Mouse (Mus musculus): ENCODE measurements at regions not wholly inside any gene's neighbourhood (a gene's known extent, or its start where the extent isn't known, plus 50 kb on each side); places are given as distances from the start of the nearest gene placed in this dataset.
"Not testable (repeated sequence)": the region's sequence is repeated elsewhere in the genome, so short reads cannot be mapped to it uniquely, and the experiment has no call there.

- Histone ChIP-seq H3K27me3 (ENCODE audit: control insufficient read depth, insufficient read depth, low read depth, low read length) (no peaks in the 10 kb centered on the region), H3K4me2 (ENCODE audit: low read depth, low read length) (no peak overlapping the region), H3K9ac (ENCODE audit: low read length) (no peak overlapping the region), H3K4me1 (replicated peaks; ENCODE audit: control insufficient read depth, insufficient read depth, low read length) (peaks cover 2% of the 10 kb centered on the region), H3K9me3 (ENCODE audit: control insufficient read depth, low read length) (peaks cover 3% of the 10 kb centered on the region; the same call in 1 of the 2 replicates), H3K36me3 (ENCODE audit: control insufficient read depth, insufficient read depth, low read length) (no peaks in the 10 kb centered on the region), H3K27ac (ENCODE audit: low read length) (no peak overlapping the region), H3K4me3 (ENCODE audit: low read length) (no peak overlapping the region)
- ATAC-seq (ENCODE audit: low read depth): no peak
- WGBS: 77% methylated on average over 3 of the region's 3 CpGs
These were observed 192.2 kb upstream of the Prok2 start for GRCm38 (mm10) chr6:99918351-99918750.

- Histone ChIP-seq H3K27me3 (ENCODE audit: control insufficient read depth, insufficient read depth, low read depth, low read length) (no peaks in the 10 kb centered on the region), H3K36me3 (ENCODE audit: control insufficient read depth, insufficient read depth, low read length) (no peaks in the 10 kb centered on the region), H3K27ac (ENCODE audit: low read length) (no peak overlapping the region), H3K4me1 (replicated peaks; ENCODE audit: control insufficient read depth, insufficient read depth, low read length) (peaks cover 12% of the 10 kb centered on the region), H3K9me3 (ENCODE audit: control insufficient read depth, low read length) (no peaks in the 10 kb centered on the region), H3K9ac (ENCODE audit: low read length) (no peak overlapping the region), H3K4me2 (ENCODE audit: low read depth, low read length) (no peak overlapping the region), H3K4me3 (ENCODE audit: low read length) (no peak overlapping the region)
- ATAC-seq (ENCODE audit: low read depth): no peak
- WGBS: 72% methylated on average over 7 of the region's 7 CpGs
These were observed 183.7 kb upstream of the Prok2 start for GRCm38 (mm10) chr6:99909921-99910320.

- no peak for ATAC-seq (ENCODE audit: low read depth)
- Histone ChIP-seq H3K4me2 (ENCODE audit: low read depth, low read length) (no peak overlapping the region), H3K9me3 (ENCODE audit: control insufficient read depth, low read length) (no peaks in the 10 kb centered on the region), H3K27me3 (ENCODE audit: control insufficient read depth, insufficient read depth, low read depth, low read length) (no peaks in the 10 kb centered on the region), H3K36me3 (ENCODE audit: control insufficient read depth, insufficient read depth, low read length) (no peaks in the 10 kb centered on the region), H3K4me1 (replicated peaks; ENCODE audit: control insufficient read depth, insufficient read depth, low read length) (peaks cover 12% of the 10 kb centered on the region), H3K4me3 (ENCODE audit: low read length) (no peak overlapping the region), H3K9ac (ENCODE audit: low read length) (no peak overlapping the region), H3K27ac (ENCODE audit: low read length) (no peak overlapping the region)
- 43% methylated on average over 7 of the region's 7 CpGs for WGBS
These were observed 183.3 kb upstream of the Prok2 start for GRCm38 (mm10) chr6:99909459-99909858.

- Histone ChIP-seq H3K4me1 (replicated peaks; ENCODE audit: control insufficient read depth, insufficient read depth, low read length) (peaks cover 17% of the 10 kb centered on the region), H3K36me3 (ENCODE audit: control insufficient read depth, insufficient read depth, low read length) (no peaks in the 10 kb centered on the region), H3K27ac (ENCODE audit: low read length) (no peak overlapping the region), H3K27me3 (ENCODE audit: control insufficient read depth, insufficient read depth, low read depth, low read length) (no peaks in the 10 kb centered on the region), H3K9me3 (ENCODE audit: control insufficient read depth, low read length) (no peaks in the 10 kb centered on the region), H3K4me2 (ENCODE audit: low read depth, low read length) (no peak overlapping the region), H3K9ac (ENCODE audit: low read length) (no peak overlapping the region), H3K4me3 (ENCODE audit: low read length) (no peak overlapping the region)
- ATAC-seq (ENCODE audit: low read depth): no peak
- 77% methylated on average over 3 of the region's 3 CpGs for WGBS
These were observed 181.9 kb upstream of the Prok2 start for GRCm38 (mm10) chr6:99908066-99908465.

- Histone ChIP-seq H3K27me3 (ENCODE audit: control insufficient read depth, insufficient read depth, low read depth, low read length) (no peaks in the 10 kb centered on the region), H3K4me3 (ENCODE audit: low read length) (no peak overlapping the region), H3K9ac (ENCODE audit: low read length) (no peak overlapping the region), H3K4me1 (replicated peaks; ENCODE audit: control insufficient read depth, insufficient read depth, low read length) (peaks cover 19% of the 10 kb centered on the region), H3K36me3 (ENCODE audit: control insufficient read depth, insufficient read depth, low read length) (no peaks in the 10 kb centered on the region), H3K4me2 (ENCODE audit: low read depth, low read length) (no peak overlapping the region), H3K27ac (ENCODE audit: low read length) (no peak overlapping the region), H3K9me3 (ENCODE audit: control insufficient read depth, low read length) (no peaks in the 10 kb centered on the region)
- peak; percentile 2; the same call in 1 of the 2 replicates for ATAC-seq (ENCODE audit: low read depth)
- WGBS: 48% methylated on average over 5 of the region's 5 CpGs
These were observed 179.0 kb upstream of the Prok2 start for GRCm38 (mm10) chr6:99905194-99905593.

- 34% methylated on average over 4 of the region's 4 CpGs for WGBS
These were observed 178.4 kb upstream of the Prok2 start for GRCm38 (mm10) chr6:99904607-99905006.

GRCm38 (mm10) chr6:99904044-99904443, 177.9 kb upstream of the Prok2 start:
- ATAC-seq (ENCODE audit: low read depth); H3K27me3 ChIP-seq (ENCODE audit: control insufficient read depth, insufficient read depth, low read depth, low read length); H3K9ac ChIP-seq (ENCODE audit: low read length): not testable (repeated sequence)

More at GRCm38 (mm10) chr6:99904607-99905006, 178.4 kb upstream of the Prok2 start:
- no peak overlapping the region for H3K4me2 ChIP-seq (ENCODE audit: low read depth, low read length)
- H3K27me3 ChIP-seq (ENCODE audit: control insufficient read depth, insufficient read depth, low read depth, low read length): no peaks in the 10 kb centered on the region
- H3K4me3 ChIP-seq (ENCODE audit: low read length): no peak overlapping the region
- peaks cover 16% of the 10 kb centered on the region for H3K4me1 ChIP-seq (replicated peaks; ENCODE audit: control insufficient read depth, insufficient read depth, low read length)
- peak; percentile 83 for ATAC-seq (ENCODE audit: low read depth)
- no peak overlapping the region for H3K9ac ChIP-seq (ENCODE audit: low read length)
- no peak overlapping the region for H3K27ac ChIP-seq (ENCODE audit: low read length)
- no peaks in the 10 kb centered on the region for H3K36me3 ChIP-seq (ENCODE audit: control insufficient read depth, insufficient read depth, low read length)
- H3K9me3 ChIP-seq (ENCODE audit: control insufficient read depth, low read length): no peaks in the 10 kb centered on the region

GRCm38 (mm10) chr6:99901564-99901963, 175.4 kb upstream of the Prok2 start:
- Histone ChIP-seq H3K9me3 (ENCODE audit: control insufficient read depth, low read length) (no peaks in the 10 kb centered on the region), H3K4me2 (ENCODE audit: low read depth, low read length) (no peak overlapping the region), H3K9ac (ENCODE audit: low read length) (no peak overlapping the region), H3K4me1 (replicated peaks; ENCODE audit: control insufficient read depth, insufficient read depth, low read length) (peaks cover 11% of the 10 kb centered on the region; the same call in 1 of the 2 replicates), H3K27ac (ENCODE audit: low read length) (no peak overlapping the region), H3K4me3 (ENCODE audit: low read length) (no peak overlapping the region), H3K36me3 (ENCODE audit: control insufficient read depth, insufficient read depth, low read length) (no peaks in the 10 kb centered on the region), H3K27me3 (ENCODE audit: control insufficient read depth, insufficient read depth, low read depth, low read length) (no peaks in the 10 kb centered on the region)
- WGBS: 81% methylated on average over 3 of the region's 3 CpGs
- ATAC-seq (ENCODE audit: low read depth): no peak

More at GRCm38 (mm10) chr6:99904044-99904443, 177.9 kb upstream of the Prok2 start:
- H3K4me2 ChIP-seq (ENCODE audit: low read depth, low read length); H3K36me3 ChIP-seq (ENCODE audit: control insufficient read depth, insufficient read depth, low read length); H3K9me3 ChIP-seq (ENCODE audit: control insufficient read depth, low read length); H3K4me3 ChIP-seq (ENCODE audit: low read length); H3K27ac ChIP-seq (ENCODE audit: low read length): not testable (repeated sequence)
- peaks cover 11% of the 10 kb centered on the region; the same call in 1 of the 2 replicates for H3K4me1 ChIP-seq (replicated peaks; ENCODE audit: control insufficient read depth, insufficient read depth, low read length)

GRCm38 (mm10) chr6:99901146-99901545, 175.0 kb upstream of the Prok2 start:
- no peak for ATAC-seq (ENCODE audit: low read depth)
- H3K4me3 ChIP-seq (ENCODE audit: low read length): no peak overlapping the region
- H3K4me1 ChIP-seq (replicated peaks; ENCODE audit: control insufficient read depth, insufficient read depth, low read length): peaks cover 11% of the 10 kb centered on the region; the same call in 1 of the 2 replicates
- no peak overlapping the region for H3K27ac ChIP-seq (ENCODE audit: low read length)
- H3K36me3 ChIP-seq (ENCODE audit: control insufficient read depth, insufficient read depth, low read length): no peaks in the 10 kb centered on the region
- H3K9me3 ChIP-seq (ENCODE audit: control insufficient read depth, low read length): no peaks in the 10 kb centered on the region
- H3K4me2 ChIP-seq (ENCODE audit: low read depth, low read length): no peak overlapping the region
- H3K9ac ChIP-seq (ENCODE audit: low read length): no peak overlapping the region
- no peaks in the 10 kb centered on the region for H3K27me3 ChIP-seq (ENCODE audit: control insufficient read depth, insufficient read depth, low read depth, low read length)
- 86% methylated on average over 5 of the region's 5 CpGs for WGBS

GRCm38 (mm10) chr6:99899704-99900103, 173.5 kb upstream of the Prok2 start:
- Histone ChIP-seq H3K4me2 (ENCODE audit: low read depth, low read length) (no peak overlapping the region), H3K9ac (ENCODE audit: low read length) (no peak overlapping the region), H3K4me1 (replicated peaks; ENCODE audit: control insufficient read depth, insufficient read depth, low read length) (peaks cover 8% of the 10 kb centered on the region; the same call in 1 of the 2 replicates), H3K4me3 (ENCODE audit: low read length) (no peak overlapping the region), H3K27ac (ENCODE audit: low read length) (no peak overlapping the region), H3K36me3 (ENCODE audit: control insufficient read depth, insufficient read depth, low read length) (no peaks in the 10 kb centered on the region), H3K27me3 (ENCODE audit: control insufficient read depth, insufficient read depth, low read depth, low read length) (no peaks in the 10 kb centered on the region), H3K9me3 (ENCODE audit: control insufficient read depth, low read length) (no peaks in the 10 kb centered on the region)
- 72% methylated on average over 14 of the region's 14 CpGs for WGBS
- no peak for ATAC-seq (ENCODE audit: low read depth)

All from lung, embryonic 16.5 days (tissue).